ENCODE assay signal across 9 mouse cellular contexts in genomic region chr11:94420325-94420724, GRCm38 (mm10). TPM values are rescaled to one million over a fixed set of nuclear protein-coding genes. Genes with fewer than 3 reads are reported as not detected.
DNase-seq lines count a peak whose midpoint lies in the region; ATAC-seq lines count a peak whose summit lies in the region.
"Had no signal": no experiment of that assay in that cellular context is flagged by ENCODE, and none has a peak within 500 bp of the region (broad histone marks: within the 10 kb centered on the region; RNA-seq: fewer than 3 reads in every experiment).

No protein-coding gene starts in this region.

- 21% methylated on average over 7 of the region's 7 CpGs for WGBS in kidney, embryonic 15.5 days
- 22% methylated on average over 7 of the region's 7 CpGs for WGBS in intestine, embryonic 15.5 days

- no peak overlapping the region for H3K9ac ChIP-seq in kidney, embryonic 15.5 days
- no peak overlapping the region for H3K9ac ChIP-seq in intestine, embryonic 15.5 days

- H3K9me3 ChIP-seq in kidney, embryonic 15.5 days (replicated peaks), result no peaks in the 10 kb centered on the region
- H3K9me3 ChIP-seq in intestine, embryonic 15.5 days, result no peaks in the 10 kb centered on the region

- no peak for ATAC-seq in kidney, embryonic 15.5 days (replicated peaks; ENCODE audit: low FRiP score)
- no peak for ATAC-seq in intestine, embryonic 15.5 days

- intact Hi-C loops in heart, postnatal 14 days (cut with DNase I), result loop anchor here (1.0 kb wide), 1 partner anchor 66 kb away; the partner anchor contains the start of gene Spata20

- no peak overlapping the region for H3K4me2 ChIP-seq in kidney, embryonic 15.5 days
- H3K4me2 ChIP-seq in intestine, embryonic 15.5 days (replicated peaks), result no peak overlapping the region

- H3K27me3 ChIP-seq in kidney, embryonic 15.5 days, result peaks cover 6% of the 10 kb centered on the region; the same call in 1 of the 2 replicates
- no peaks in the 10 kb centered on the region for H3K27me3 ChIP-seq in intestine, embryonic 15.5 days (replicated peaks)

- DNase-seq in adrenal gland, adult (ENCODE audit: inconsistent age in 2 of 2, low spot score in 1 of 2), result peak; percentile 34 to 76
- no peak for DNase-seq in adrenal gland, postnatal 4 days (ENCODE audit: low spot score in 2 of 2)
- peak; percentile 20 for DNase-seq in kidney, adult 11 months
- DNase-seq in adipocyte (ENCODE audit: low spot score), result peak; percentile 60
- DNase-seq in heart, postnatal 14 days, result peak; percentile 35 to 58
- peak; percentile 51 for DNase-seq in retina, postnatal 1 day

- H3K4me1 ChIP-seq in kidney, embryonic 15.5 days, result peaks cover 47% of the 10 kb centered on the region
- H3K4me1 ChIP-seq in intestine, embryonic 15.5 days (replicated peaks), result peaks cover 14% of the 10 kb centered on the region; the same call in 1 of the 2 replicates

- no peak overlapping the region for H3K4me3 ChIP-seq in kidney, embryonic 15.5 days (replicated peaks)
- no peak overlapping the region for H3K4me3 ChIP-seq in intestine, embryonic 15.5 days (replicated peaks)
- H3K4me3 ChIP-seq: myocyte had no signal

- peaks cover 17% of the 10 kb centered on the region for H3K36me3 ChIP-seq in kidney, embryonic 15.5 days
- 0 out of 2 replicates have a peak, but pooled peaks cover 2% of the 10 kb centered on the region for H3K36me3 ChIP-seq in intestine, embryonic 15.5 days

- no peak overlapping the region for H3K27ac ChIP-seq in kidney, embryonic 15.5 days
- H3K27ac ChIP-seq in intestine, embryonic 15.5 days, result no peak overlapping the region

RNA-seq across cellular contexts. Expression of gene Abcc3, which starts 27.5 kb away (rescaled TPM):
- total RNA-seq in adrenal gland, postnatal 4 days (2021), result 10 to 100 TPM in 1 of 2 experiments, 1 to 10 TPM in 1; 7.9 to 11.7 TPM
- 3.4 and 6.0 TPM in 2 replicates for polyA plus RNA-seq in kidney, embryonic 15.5 days (2015; fragmentation: Nextera tagmentation; extraction: Ambion mirVana)
- 1 to 10 TPM; 2.6 to 3.3 TPM for total RNA-seq in heart, postnatal 14 days (2021)
- 1.5 and 2.6 TPM in 2 replicates for polyA plus RNA-seq in intestine, embryonic 15.5 days (2015; fragmentation: Nextera tagmentation; extraction: Ambion mirVana)
- polyA plus RNA-seq: myocyte had no signal

RNA-seq across cellular contexts. Expression of gene Cacna1g, which starts 53.7 kb away (rescaled TPM):
- 10 to 100 TPM in 1 of 2 experiments, 1 to 10 TPM in 1; 8.7 to 12.0 TPM for total RNA-seq in adrenal gland, postnatal 4 days (2021)
- polyA plus RNA-seq in kidney, embryonic 15.5 days (2015; fragmentation: Nextera tagmentation; extraction: Ambion mirVana), result 8.5 and 9.9 TPM in 2 replicates
- 10 to 100 TPM; 27.6 to 28.8 TPM for total RNA-seq in heart, postnatal 14 days (2021)
- 5.2 and 7.9 TPM in 2 replicates for polyA plus RNA-seq in intestine, embryonic 15.5 days (2015; fragmentation: Nextera tagmentation; extraction: Ambion mirVana)

Comparison
In these comparisons a context has a peak if more than half of its experiments do, and no peak if none do; other contexts are left out.
1. DNase-seq: peak in adrenal gland, adult (2 of 2), kidney, adult 11 months (single experiment), adipocyte (single experiment), heart, postnatal 14 days (2 of 2) and retina, postnatal 1 day (single experiment); none in adrenal gland, postnatal 4 days (0 of 2).